Mouse (Mus musculus): ENCODE data around the gene Nynrin. TPM values are rescaled to one million over a fixed set of nuclear protein-coding genes. Genes with fewer than 3 reads are reported as not detected.

Nynrin gene
- polyA plus RNA-seq (2016; fragmentation: Nextera tagmentation; extraction: Ambion mirVana), result 36.0 and 38.1 TPM in 2 replicates

DNA sequence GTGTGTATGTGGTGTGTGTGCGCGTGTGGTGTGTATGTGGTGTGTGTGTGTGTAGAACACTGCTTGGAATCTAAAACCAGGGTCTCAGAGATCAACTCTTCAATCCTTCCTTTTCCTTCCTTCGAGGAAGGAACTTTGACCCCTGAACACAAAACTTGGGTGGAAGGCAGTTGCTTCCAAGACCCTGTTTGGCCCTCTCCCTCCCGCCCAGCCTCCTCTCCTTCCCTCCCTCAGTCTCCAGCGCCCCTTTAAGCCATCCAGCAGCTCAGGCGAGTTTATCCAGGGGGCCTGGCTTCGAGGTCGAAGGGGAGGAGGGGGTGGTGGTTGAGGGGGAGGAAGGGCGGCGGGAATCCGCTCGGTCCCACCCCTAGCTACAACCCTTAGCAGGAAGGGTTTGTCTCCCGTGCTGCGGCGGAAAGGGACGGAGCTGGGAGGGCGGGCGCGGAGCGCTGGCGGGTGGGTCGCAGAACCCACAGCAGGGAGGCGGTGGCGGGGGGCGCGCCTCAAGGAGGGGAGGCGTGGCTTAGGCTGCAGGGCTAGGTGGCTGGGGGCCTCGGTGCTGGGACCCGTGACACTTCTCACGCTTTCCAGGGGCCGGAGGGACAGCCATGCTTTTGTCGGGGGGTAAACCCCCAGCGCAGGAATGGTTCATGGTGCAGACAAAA, at the start of gene Nynrin:
Gene Nynrin (plus strand): TSS at position 390 of the 665 bp plus-strand sequence.
- DNase-seq (ENCODE audit: low spot score), result peak; percentile 95
- Histone ChIP-seq H3K27ac (replicated peaks) (peak within 1 kb of the TSS; percentile 95), H3K4me1 (peaks cover 71% of the 10 kb centered on the region), H3K36me3 (replicated peaks) (peaks cover 17% of the 10 kb centered on the region), H3K27me3 (replicated peaks; ENCODE audit: low read depth, poor library complexity, severe bottlenecking) (no peaks in the 10 kb centered on the region), H3K4me3 (peak within 1 kb of the TSS; percentile 82), H3K9me3 (no peaks in the 10 kb centered on the region)
- WGBS, result 1% methylated on average over 32 of the region's 33 CpGs

DNA sequence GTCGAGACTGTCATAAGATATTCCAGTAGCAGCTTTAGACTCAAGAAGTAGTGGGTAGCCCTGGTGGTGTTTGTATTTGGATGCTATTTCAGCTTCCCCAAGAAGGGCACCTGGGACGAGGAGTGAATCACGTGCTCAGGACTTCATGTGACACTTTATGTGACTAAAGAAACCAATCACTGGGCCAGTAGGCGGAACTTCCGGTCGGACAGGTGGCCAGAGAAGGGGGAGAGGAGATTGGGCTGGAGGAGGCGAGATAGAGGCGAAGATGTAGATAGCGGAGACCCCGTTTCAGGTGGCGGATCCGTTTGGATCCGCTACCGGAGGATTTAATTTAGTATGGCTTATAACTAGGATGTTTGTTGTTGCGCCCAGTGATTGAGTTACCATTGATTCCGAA, 38.9 kb upstream of the Nynrin start:
- Histone ChIP-seq H3K27ac (replicated peaks) (peak overlapping the region; percentile 70; the same call in 1 of the 2 replicates), H3K4me3 (peak overlapping the region; percentile 64)

DNA sequence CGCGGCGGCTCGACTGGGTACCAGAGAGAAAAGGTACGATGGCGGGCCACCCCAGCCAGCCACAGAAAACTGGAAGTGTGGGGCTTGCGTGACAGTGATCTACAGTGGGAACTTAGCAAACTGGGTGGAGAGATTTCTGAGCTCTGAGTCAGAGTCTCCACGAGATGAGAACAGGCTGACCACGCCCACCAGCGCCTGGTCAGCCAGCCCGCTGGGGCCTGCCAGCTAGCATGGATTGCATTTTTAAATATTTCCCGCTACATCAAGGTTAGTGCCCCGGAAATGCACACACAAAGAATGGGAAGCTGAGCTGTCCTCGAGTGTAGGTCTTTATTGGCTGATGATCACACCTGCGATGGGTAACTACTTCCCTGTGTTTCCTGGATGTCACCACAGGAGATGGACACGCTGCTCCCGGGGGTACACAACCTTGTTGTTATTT, 38.5 kb upstream of the Nynrin start:
- peak; percentile 56 for DNase-seq (ENCODE audit: low spot score)
- H3K9me3 ChIP-seq, result no peaks in the 10 kb centered on the region

More for the DNA sequence above, 38.9 kb upstream of the Nynrin start:
- WGBS, result 21% methylated on average over 16 of the region's 16 CpGs
- Histone ChIP-seq H3K4me1 (peaks cover 10% of the 10 kb centered on the region; the same call in 1 of the 2 replicates), H3K27me3 (replicated peaks; ENCODE audit: low read depth, poor library complexity, severe bottlenecking) (no peaks in the 10 kb centered on the region), H3K36me3 (replicated peaks) (no peaks in the 10 kb centered on the region), H3K9me3 (no peaks in the 10 kb centered on the region)
- DNase-seq (ENCODE audit: low spot score), result peak; percentile 82

DNA sequence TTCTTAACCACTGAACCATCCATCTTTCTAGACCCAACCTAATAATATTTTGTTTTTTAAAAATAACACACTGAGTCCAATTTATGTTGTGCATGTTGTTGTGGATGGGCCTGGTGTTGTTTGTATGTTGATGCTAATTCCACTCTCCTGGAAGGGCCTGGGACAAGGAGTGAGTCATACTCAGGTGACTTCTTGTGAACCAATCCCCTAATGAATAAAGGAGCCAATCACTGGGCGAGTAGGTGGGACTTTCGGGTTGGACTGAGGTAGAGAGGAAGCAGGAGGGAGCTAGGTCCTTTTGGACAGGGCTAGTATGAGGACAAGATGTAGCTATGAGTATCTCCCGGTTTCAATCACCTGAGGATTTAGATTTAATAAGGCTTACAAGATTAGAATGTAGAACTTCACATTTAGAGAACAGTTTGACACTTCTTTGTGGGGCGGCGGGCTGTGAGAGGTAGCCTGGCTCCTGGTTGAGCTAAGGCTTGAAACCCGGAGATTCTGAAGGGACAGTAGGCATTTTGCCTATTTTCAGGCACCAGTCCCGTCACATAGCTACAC, 33.9 kb upstream of the Nynrin start:
- H3K4me3 ChIP-seq, result no peak overlapping the region
- H3K27ac ChIP-seq (replicated peaks), result no peak overlapping the region
- no peaks in the 10 kb centered on the region for H3K27me3 ChIP-seq (replicated peaks; ENCODE audit: low read depth, poor library complexity, severe bottlenecking)
- no peak for DNase-seq (ENCODE audit: low spot score)
- peaks cover 30% of the 10 kb centered on the region for H3K4me1 ChIP-seq
- no peaks in the 10 kb centered on the region for H3K36me3 ChIP-seq (replicated peaks)
- 82% methylated on average over 7 of the region's 7 CpGs for WGBS
- no peaks in the 10 kb centered on the region for H3K9me3 ChIP-seq

More for the DNA sequence above, 38.5 kb upstream of the Nynrin start:
- H3K4me3 ChIP-seq, result peak overlapping the region; percentile 64
- H3K27ac ChIP-seq (replicated peaks), result peak overlapping the region; percentile 70; the same call in 1 of the 2 replicates
- H3K27me3 ChIP-seq (replicated peaks; ENCODE audit: low read depth, poor library complexity, severe bottlenecking), result no peaks in the 10 kb centered on the region
- WGBS, result 25% methylated on average over 17 of the region's 17 CpGs
- no peaks in the 10 kb centered on the region for H3K36me3 ChIP-seq (replicated peaks)
- H3K4me1 ChIP-seq, result peaks cover 10% of the 10 kb centered on the region; the same call in 1 of the 2 replicates

GRCm38 (mm10) chr14:55820576-55820975, 33.2 kb upstream of the Nynrin start:
- H3K4me1 ChIP-seq, result peaks cover 31% of the 10 kb centered on the region
- H3K27ac ChIP-seq (replicated peaks), result no peak overlapping the region; the same call in 1 of the 2 replicates
- no peak overlapping the region for H3K4me3 ChIP-seq
- 0 out of 2 replicates have a peak, but pooled peaks cover 3% of the 10 kb centered on the region for H3K27me3 ChIP-seq (replicated peaks; ENCODE audit: low read depth, poor library complexity, severe bottlenecking)
- no peak for DNase-seq (ENCODE audit: low spot score)
- no peaks in the 10 kb centered on the region for H3K36me3 ChIP-seq (replicated peaks)
- WGBS, result 86% methylated on average over 9 of the region's 9 CpGs
- no peaks in the 10 kb centered on the region for H3K9me3 ChIP-seq

DNA sequence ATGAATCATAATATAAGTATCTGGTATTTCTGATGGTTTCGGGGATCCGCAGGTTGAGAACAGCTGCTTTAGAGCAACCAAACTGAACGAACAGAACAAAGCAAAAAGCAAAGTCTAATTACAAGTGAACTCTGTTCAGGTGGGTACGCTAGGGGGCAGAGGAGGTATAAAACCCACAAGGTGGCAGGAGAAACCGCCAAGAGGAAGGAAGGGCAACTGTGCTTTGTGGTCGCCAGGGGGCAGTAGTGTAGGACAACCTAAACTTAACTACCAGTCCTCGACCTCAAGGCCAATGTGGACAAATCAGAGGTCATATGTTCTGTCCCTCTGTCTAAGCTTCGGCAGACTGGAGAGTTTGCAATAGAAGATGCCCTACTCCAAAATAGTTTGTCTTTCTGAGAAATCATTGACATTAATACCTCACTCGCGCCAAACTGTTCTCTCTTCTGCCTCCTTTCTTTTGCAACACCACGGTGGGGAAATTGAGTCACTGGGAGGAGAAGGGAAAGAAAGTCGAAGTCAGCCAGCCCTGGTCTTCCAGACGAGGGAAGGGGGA, 31.3 kb upstream of the Nynrin start:
- 5% methylated on average over 13 of the region's 13 CpGs for WGBS
- Histone ChIP-seq H3K36me3 (replicated peaks) (peaks cover 13% of the 10 kb centered on the region), H3K4me3 (peak overlapping the region; percentile 83), H3K27me3 (replicated peaks; ENCODE audit: low read depth, poor library complexity, severe bottlenecking) (peaks cover 22% of the 10 kb centered on the region), H3K9me3 (no peaks in the 10 kb centered on the region), H3K27ac (replicated peaks) (peak overlapping the region; percentile 98), H3K4me1 (peaks cover 49% of the 10 kb centered on the region)
- DNase-seq (ENCODE audit: low spot score), result peak; percentile 90

GRCm38 (mm10) chr14:55822991-55823762, 30.6 kb upstream of the Nynrin start, which contains the start of gene Nfatc4:
Gene Nfatc4 (plus strand): TSS chr14:55823144.
- Histone ChIP-seq H3K27me3 (replicated peaks; ENCODE audit: low read depth, poor library complexity, severe bottlenecking) (peaks cover 28% of the 10 kb centered on the region), H3K36me3 (replicated peaks) (peaks cover 20% of the 10 kb centered on the region), H3K4me3 (peak within 1 kb of the TSS; percentile 83), H3K9me3 (no peaks in the 10 kb centered on the region), H3K4me1 (peaks cover 55% of the 10 kb centered on the region), H3K27ac (replicated peaks) (peak within 1 kb of the TSS; percentile 98)
- peak; percentile 98 for DNase-seq (ENCODE audit: low spot score)
- under 1% methylated on average over 46 of the region's 46 CpGs for WGBS

DNA sequence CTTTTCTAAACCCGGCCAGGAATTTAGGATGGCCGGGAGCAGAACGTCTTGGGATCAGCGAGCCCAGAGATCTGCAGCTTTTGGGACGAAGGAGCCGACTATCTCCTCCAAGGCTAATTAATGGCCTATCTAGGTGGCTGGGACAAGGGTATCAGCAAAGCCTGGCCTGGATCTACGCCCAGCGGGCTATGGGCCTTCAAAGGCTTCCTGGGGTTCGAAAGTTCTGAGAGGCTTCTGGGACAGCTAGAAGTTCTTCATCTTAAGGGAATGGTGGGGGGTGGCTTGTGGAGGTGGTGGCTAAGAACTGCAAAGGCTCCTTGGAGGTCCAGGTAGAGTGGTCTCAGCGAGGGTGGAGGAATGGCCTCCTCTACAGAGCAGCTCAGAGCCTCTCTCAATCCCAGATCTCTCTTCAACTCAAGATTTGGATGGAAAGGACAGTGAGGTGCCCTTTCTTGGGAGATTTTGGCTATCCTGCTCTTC, 29.8 kb upstream of the Nynrin start:
- Histone ChIP-seq H3K27ac (replicated peaks) (peak overlapping the region; percentile 98), H3K9me3 (no peaks in the 10 kb centered on the region), H3K27me3 (replicated peaks; ENCODE audit: low read depth, poor library complexity, severe bottlenecking) (peaks cover 28% of the 10 kb centered on the region), H3K4me1 (peaks cover 64% of the 10 kb centered on the region), H3K36me3 (replicated peaks) (peaks cover 29% of the 10 kb centered on the region), H3K4me3 (peak overlapping the region; percentile 83)
- peak; percentile 79 for DNase-seq (ENCODE audit: low spot score)
- under 1% methylated on average over 10 of the region's 10 CpGs for WGBS

DNA sequence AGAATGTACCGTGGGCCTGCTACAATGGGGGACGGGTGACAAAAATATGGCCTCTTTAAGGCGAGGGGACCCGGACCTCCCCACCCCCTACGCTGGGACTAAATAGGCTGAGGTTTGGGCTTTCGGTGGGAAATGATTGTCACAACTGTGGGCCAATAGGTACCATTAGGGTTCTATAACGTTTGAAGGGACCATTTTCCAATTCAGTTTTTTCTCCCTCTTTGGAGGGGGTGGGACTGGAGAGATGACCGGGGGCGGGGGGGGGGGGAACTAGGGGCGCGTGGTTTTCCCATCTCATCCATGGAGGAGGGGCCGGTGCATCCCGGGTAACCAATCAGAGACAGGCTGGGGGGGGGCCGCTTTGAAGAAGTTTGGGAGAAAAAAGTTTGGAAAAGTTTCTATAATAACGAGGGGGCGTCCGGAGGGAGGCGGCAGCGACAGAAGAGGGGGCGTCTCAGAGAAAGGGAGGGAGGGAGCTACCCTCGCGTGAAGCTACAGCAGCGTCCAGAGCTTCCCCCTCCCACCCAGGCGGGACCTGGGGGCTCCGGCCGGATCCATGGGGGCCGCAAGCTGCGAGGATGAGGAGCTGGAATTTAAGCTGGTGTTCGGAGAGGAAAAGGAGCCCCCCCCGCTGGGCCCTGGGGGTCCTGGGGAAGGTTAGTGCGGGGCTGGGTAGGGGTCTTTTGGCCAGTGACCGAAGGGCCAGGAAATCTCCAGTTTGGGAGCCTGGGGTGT, 29.2 kb upstream of the Nynrin start:
- H3K27me3 ChIP-seq (replicated peaks; ENCODE audit: low read depth, poor library complexity, severe bottlenecking), result peaks cover 28% of the 10 kb centered on the region
- H3K4me1 ChIP-seq, result peaks cover 70% of the 10 kb centered on the region
- peak overlapping the region; percentile 98 for H3K27ac ChIP-seq (replicated peaks)
- peak overlapping the region; percentile 83 for H3K4me3 ChIP-seq
- no peaks in the 10 kb centered on the region for H3K9me3 ChIP-seq
- WGBS, result under 1% methylated on average over 32 of the region's 32 CpGs
- peak; percentile 89 for DNase-seq (ENCODE audit: low spot score)
- peaks cover 35% of the 10 kb centered on the region for H3K36me3 ChIP-seq (replicated peaks)

DNA sequence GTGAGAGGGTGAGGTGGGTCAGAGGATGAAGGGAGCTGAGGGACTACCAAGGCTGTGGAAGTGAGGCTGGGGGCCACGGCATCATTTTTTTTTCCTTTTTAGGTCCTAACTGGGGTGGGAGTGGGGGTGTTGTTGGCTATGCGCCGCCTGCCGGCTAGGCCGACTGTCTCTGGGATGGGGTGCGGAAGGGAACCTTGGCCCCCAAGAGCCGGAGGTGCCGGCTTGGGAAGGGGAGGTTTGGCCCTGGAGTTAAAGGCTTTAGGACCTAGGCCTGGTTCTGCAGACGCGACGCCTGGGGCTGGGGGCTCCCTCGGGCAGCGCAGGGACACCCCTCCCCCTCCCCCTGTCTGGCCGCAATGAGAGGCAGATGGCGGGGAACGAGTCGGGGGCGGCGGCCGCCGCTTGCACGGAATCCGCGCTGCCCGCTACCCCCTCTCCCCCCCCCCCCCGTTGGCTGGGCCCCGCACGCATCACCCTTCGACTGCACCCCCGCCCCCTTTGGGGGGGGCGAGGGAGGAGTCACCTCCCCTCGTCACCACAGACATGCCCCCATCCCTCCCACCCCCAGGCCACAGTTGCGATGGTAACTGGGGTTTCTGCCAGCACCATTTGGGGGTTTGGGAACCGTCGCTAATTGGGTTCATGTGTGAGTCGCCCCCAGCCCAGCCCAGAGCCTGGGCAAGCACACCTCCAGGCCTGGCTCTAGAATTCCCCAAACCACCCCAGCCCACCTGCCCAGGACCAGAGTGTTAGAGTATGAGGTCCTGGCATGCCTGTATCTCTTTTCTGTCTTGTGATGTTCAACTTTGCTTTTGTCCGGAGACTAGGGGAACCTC, 28.4 kb upstream of the Nynrin start:
- Histone ChIP-seq H3K36me3 (replicated peaks) (peaks cover 42% of the 10 kb centered on the region), H3K9me3 (no peaks in the 10 kb centered on the region), H3K27me3 (replicated peaks; ENCODE audit: low read depth, poor library complexity, severe bottlenecking) (peaks cover 28% of the 10 kb centered on the region), H3K27ac (replicated peaks) (peak overlapping the region; percentile 98), H3K4me1 (peaks cover 77% of the 10 kb centered on the region), H3K4me3 (peak overlapping the region; percentile 83)
- DNase-seq (ENCODE audit: low spot score), result peak; percentile 88
- WGBS, result under 1% methylated on average over 28 of the region's 37 CpGs

- no peak for DNase-seq (ENCODE audit: low spot score)
- Histone ChIP-seq H3K27ac (replicated peaks) (peak overlapping the region; percentile 98), H3K4me3 (peak overlapping the region; percentile 83), H3K9me3 (no peaks in the 10 kb centered on the region), H3K36me3 (replicated peaks) (peaks cover 50% of the 10 kb centered on the region), H3K4me1 (peaks cover 77% of the 10 kb centered on the region), H3K27me3 (replicated peaks; ENCODE audit: low read depth, poor library complexity, severe bottlenecking) (peaks cover 28% of the 10 kb centered on the region)
- 2% methylated on average over 15 of the region's 15 CpGs for WGBS
Observed at GRCm38 (mm10) chr14:55826142-55826541, 27.7 kb upstream of the Nynrin start.
